Mouse (Mus musculus) layer of hippocampus, adult 8-10 months (tissue): ENCODE measurements around the gene Cyp2w1. TPM values are rescaled to one million over a fixed set of nuclear protein-coding genes. Genes with fewer than 3 reads are reported as not detected.
A peak's percentile ranks its signal among the peaks of the same experiment; 100 is the strongest.

ENCODE experiments used
- DNase-seq, 2 experiments: peaks; one replicate each; pipeline ENCODE4 v3.0.0; 2022; ENCODE audit warnings: low spot score in 2 of 2
- total RNA-seq, 4 experiments: library from RNA; stranded (reverse); gene quantifications; 2 replicates each; pipeline ENCODE4 v1.2.4; 2022

Cyp2w1 gene
- total RNA-seq, 4 experiments from 2014 or later, result not detected

- peak; percentile 78 to 92 for DNase-seq
These were observed 12.0 kb downstream of the Cyp2w1 start for GRCm38 (mm10) chr5:139364260-139364910.

- no peak for DNase-seq
These were observed 12.6 kb downstream of the Cyp2w1 start for GRCm38 (mm10) chr5:139364911-139365571.

DNA sequence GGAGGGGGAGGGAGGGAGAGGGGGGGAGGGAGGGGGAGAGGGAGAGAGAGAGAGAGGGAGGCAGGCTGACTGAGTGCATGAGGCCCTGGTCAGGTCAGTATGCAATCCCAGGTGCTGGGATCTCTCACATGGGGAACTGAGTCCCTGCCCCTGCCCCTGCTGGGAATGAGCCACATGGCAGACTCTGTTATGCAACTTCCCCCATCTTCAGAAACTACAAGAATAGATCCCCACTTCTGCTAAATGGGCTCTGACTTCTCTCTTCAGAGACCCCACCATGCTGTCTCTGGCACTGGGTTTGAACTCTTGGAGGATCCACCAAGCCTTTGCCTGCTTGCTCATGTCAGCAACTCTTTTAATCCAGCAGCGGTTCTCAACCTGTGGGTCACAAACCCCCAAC, 13.4 kb downstream of the Cyp2w1 start:
- DNase-seq, result no peak

GRCm38 (mm10) chr5:139366484-139366883, 14.1 kb downstream of the Cyp2w1 start:
- no peak for DNase-seq

GRCm38 (mm10) chr5:139367884-139368458, 15.6 kb downstream of the Cyp2w1 start:
- DNase-seq, result no peak

DNA sequence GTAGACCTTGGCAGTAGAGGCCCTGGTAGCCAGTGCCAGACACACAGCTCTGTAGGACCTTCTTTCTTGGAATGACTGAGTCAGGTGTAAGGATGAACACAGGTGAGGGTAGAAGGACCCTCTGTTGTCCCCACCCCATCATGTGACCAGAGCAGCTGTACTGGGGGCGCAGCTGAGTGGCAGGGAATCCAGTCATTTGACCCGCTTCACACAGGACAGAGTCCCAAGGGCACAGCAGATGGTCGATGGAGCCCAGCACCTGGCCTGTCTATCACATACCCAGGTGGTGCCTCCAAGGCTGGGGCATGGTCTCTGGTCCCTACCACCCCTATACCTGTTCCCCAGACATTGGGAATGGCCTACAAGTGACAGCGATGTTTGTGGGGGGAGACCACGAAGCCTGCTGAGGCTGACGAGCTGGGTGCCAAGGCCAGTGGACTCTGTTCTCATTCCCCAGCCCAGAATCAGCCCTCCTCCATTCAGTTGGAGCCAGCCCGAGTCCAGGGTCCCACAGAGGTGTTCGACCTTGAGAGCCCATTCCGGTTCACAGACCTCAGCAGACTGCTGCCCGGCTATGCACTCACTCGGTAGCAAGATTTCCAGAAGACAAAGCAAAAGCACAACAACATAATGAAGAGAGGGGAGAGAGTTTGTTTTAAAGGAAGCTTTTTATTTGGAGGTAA, 16.4 kb downstream of the Cyp2w1 start:
- DNase-seq, result no peak

DNA sequence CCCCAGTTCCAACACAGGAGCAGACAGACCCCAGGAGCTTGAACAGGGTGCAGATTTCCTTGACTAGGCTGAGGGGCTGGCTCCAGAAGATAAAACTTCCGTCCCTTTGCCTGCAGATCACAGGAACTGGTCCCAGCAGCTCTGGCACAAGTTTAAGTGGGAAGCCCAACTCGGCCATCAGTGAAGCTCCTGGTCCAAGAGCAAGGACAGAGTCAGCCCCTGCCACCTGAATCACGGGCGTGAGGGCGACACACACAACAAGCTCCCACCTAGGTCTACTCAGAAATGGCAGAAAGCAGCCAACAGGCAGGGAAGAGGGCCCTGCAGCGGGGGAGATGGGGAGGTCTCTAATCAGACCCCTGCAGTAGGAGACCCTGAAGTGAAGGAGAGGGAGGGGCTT, 17.9 kb downstream of the Cyp2w1 start:
- DNase-seq, result no peak

GRCm38 (mm10) chr5:139371118-139371517, 18.7 kb downstream of the Cyp2w1 start:
- no peak for DNase-seq

- peak; percentile 75 to 84 for DNase-seq
These were observed 19.4 kb downstream of the Cyp2w1 start for GRCm38 (mm10) chr5:139371631-139372401.

- no peak for DNase-seq
These were observed 20.7 kb downstream of the Cyp2w1 start for GRCm38 (mm10) chr5:139373126-139373525.

DNA sequence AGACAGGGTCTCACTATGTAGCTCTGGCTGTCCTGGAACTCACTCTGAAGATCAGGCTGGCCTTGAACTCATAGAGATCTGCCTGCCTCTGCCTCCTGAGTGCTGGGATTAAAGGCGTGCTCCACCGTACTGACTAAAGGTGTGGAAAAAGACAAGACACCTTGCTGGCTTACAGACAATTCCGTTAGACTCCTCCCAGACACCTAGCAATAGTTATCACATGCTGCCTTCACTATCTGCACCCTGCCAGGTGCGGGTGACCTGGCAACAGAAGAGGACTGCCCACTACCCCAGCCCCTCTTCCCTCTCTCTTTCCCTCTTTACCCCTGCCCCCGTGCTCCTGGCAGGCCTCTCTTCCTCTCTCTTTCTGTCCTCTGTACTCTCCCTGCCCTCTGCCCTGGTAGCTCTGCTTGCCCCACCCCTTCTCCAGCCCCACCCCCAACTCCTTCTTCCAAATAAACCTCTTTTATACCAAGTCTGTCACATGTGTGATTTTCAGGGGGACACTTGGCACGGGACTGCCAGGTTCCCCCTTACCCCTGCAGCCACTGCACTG, 21.6 kb downstream of the Cyp2w1 start:
- no peak for DNase-seq

DNA sequence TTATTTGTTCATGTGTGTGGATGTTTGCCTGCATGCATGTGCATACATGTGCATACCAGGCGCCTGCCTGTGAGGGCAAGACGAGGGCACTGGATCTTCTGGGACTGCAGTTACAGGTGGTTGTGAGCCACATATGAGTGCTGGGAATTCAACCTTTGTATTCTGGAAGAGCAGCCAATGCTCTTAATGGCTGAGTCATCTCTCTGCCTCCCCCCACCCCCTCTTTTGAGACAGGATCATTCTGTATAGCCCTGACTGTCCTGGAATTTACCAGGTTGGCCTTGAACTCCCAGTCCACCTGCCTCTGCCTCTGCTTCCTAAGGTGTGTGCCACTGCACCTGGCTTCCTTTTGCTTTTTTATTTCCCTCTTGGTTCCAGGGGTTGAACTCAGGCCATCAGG, 22.4 kb downstream of the Cyp2w1 start:
- no peak for DNase-seq

DNA sequence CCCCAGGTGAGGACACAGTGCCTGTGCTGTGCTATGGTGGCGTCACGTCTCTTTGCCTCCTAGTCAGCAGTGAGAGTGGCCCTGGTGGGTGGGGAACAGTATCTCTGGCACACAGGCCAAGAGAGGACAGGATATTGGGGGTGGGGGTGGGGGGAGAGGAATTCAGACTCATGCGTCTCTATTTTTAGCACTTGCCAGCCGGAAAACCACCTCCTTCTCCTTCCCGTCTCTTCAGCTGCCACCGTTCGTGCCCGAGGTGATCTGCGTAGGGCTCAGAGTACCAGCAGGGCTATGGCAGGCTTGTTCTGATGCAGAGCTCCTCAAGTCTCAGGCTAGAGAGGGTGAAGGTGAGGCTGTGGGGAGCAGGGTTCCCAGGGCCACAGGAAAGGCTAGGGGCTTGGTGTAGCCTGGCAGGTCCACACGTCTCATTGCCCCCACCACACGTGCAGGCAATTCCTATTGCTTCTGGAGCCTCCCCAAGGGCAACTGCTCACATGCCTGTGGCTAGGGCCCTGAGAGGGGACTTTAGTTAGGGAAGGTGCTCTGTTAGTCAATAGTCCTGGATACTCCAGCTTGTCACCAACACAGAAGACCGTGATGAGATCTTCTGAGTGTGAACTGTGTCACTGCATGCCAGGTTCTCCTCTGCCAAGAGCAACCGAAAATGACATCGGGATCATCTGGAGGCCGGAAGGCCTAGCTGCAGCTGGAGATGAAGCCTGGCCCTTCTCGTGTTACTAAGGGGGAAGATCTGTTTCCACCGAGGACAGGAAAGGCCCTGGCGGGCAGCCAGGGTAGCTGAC, 25.3 kb downstream of the Cyp2w1 start, which contains the start of gene Gpr146:
TSS of gene Gpr146 (plus strand) at position 230 of the 803 bp plus-strand sequence.
- no peak for DNase-seq

DNA sequence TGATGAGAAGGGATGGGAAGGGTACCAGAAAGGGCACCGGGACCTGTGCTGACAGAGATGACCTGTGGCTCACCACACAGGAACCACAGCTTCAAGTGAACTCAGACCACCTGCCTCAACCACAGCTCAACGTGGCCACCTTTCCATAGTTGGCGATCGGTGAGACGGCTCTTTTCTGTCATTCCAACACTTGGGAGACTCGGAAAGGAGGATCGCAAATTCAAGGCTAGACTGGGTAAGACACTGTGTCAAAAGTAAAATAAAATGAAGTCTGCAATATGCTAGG, 25.8 kb downstream of the Cyp2w1 start:
- no peak for DNase-seq

DNA sequence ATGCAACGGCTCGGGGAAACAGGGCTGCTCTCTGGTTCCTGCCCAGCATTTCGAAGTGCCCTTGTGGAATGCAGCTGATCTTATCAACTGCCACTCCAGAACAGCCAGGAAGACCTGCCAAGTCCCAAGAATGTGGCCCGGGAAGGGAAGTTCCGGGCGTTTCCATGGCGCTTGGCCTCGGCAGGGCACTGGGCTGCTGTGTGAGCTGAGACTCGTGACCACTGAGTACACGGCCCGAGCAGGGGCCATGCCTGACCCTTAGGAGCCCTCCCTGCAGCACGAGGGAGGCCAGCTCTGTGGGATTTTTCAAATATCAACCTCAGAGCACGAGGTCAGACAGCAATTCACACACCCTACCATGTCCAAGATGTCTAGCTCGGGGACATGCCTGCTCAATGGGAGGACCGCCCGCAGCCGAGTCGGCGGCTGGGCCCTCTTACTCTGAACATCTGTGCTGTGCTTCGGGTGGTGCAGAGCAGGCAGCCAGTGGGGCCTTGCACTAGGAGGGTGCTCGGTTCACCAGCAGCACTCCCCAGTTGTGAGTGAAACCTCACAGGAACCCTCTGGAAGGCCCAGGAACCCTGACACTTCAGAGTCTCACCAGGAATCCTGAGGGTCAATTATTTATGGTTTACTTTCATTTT, 26.7 kb downstream of the Cyp2w1 start:
- no peak for DNase-seq

- no peak for DNase-seq
These were observed 27.5 kb downstream of the Cyp2w1 start for GRCm38 (mm10) chr5:139379771-139380384.

- peak; percentile 84 to 86 for DNase-seq
These were observed 28.2 kb downstream of the Cyp2w1 start for GRCm38 (mm10) chr5:139380385-139381248.
